Mouse (Mus musculus) frontal cortex, adult (tissue): ENCODE measurements around the gene Fkbp5.

Experiments
- ATAC-seq: cut with Nextera tagmentation; 2 replicates; pipeline ENCODE4 v1.9.2; 2017; ENCODE audit warnings: mild to moderate bottlenecking, moderate library complexity, mixed read lengths; ENCODE audit not compliant: low TSS enrichment

Fkbp5 gene

GRCm38 (mm10) chr17:28504182-28504581 lies 13.1 kb downstream of the Fkbp5 start:
- no peak for ATAC-seq

GRCm38 (mm10) chr17:28502196-28502821 lies 15.0 kb downstream of the Fkbp5 start:
- ATAC-seq = no peak

- ATAC-seq = no peak
These were observed 16.9 kb downstream of the Fkbp5 start for GRCm38 (mm10) chr17:28500465-28500864.

DNA sequence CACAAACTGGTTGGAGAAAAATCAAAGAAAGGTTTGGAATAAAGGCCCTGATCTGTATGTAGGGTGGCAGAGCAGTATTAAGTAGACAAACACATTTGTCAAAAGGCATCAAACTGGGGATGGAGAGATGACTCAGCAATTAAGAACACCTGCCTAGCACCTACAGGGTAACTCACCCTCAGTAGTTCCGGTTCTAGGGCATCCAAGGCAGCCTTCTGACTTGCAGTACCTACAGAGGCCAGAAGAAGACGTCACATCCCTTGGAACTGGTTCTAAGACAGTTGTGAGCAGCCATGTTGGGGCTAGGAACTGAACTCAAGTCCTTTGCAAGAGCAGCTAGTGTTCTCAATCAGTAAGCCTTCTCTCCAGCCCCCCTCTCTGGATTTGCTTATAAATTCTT lies 18.1 kb downstream of the Fkbp5 start:
- ATAC-seq = no peak

GRCm38 (mm10) chr17:28495832-28496231 lies 21.5 kb downstream of the Fkbp5 start:
- ATAC-seq = no peak

GRCm38 (mm10) chr17:28491035-28491770 lies 26.1 kb downstream of the Fkbp5 start:
- ATAC-seq = no peak

- no peak for ATAC-seq
These were observed 28.9 kb downstream of the Fkbp5 start for GRCm38 (mm10) chr17:28488258-28489013.

DNA sequence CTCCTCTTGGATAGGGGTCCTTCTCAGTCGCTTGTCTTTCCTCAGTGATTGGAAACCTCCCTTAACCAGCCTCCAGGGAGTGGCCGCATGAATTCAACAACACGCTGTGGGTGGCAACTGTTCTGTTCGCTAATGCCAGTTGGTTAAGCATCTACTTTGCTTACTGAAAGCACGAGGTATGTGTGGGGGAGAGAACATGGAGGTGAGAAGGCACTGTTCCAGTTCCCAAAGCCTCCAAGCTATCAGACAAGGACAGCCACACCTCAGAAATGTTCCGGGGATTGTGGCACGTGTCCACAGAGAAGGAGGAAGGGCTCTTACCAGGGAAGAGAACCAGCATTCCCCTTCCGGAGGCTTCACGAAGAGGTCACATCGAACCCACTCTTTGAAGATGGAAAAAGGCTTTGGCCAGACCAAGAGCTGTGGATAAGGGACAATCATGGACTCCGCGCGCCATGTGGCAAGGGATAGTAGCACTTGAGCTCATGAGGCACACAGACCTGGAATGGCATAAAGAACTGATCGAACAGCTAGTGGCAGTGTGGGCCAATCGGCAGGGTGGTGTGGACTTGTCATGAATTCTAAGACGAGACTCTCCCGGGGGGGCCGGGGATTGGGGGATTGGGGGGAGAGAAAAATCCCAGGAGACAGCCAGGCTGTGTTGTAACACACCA lies 29.6 kb downstream of the Fkbp5 start:
- ATAC-seq = no peak

DNA sequence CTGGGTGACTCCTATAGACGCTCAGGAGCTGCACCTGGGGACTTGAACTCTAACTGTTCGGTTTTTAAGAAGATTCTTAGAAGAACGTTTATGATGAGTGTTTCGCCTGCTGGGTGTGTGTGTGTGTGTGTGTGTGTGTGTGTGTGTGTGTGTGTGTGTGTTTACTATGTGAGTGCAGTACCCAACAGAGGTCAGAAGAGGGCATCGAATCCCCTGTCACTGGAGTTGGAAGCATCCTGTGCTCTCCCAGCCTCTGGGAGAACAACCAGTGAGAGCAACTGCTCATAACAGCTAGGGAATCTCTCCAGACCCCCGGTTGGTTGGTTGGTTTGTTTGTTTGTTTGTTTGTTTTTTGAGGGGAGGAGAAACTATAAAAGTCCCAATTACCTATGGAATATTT lies 30.6 kb downstream of the Fkbp5 start:
- ATAC-seq = no peak

- ATAC-seq = peak; percentile 95
These were observed 31.3 kb downstream of the Fkbp5 start for GRCm38 (mm10) chr17:28485977-28486400.

- peak; percentile 47 for ATAC-seq
These were observed 31.8 kb downstream of the Fkbp5 start for GRCm38 (mm10) chr17:28485446-28485948.

GRCm38 (mm10) chr17:28484704-28485445 lies 32.5 kb downstream of the Fkbp5 start:
- ATAC-seq = no peak

GRCm38 (mm10) chr17:28477421-28477820 lies 39.9 kb downstream of the Fkbp5 start:
- ATAC-seq = no peak

DNA sequence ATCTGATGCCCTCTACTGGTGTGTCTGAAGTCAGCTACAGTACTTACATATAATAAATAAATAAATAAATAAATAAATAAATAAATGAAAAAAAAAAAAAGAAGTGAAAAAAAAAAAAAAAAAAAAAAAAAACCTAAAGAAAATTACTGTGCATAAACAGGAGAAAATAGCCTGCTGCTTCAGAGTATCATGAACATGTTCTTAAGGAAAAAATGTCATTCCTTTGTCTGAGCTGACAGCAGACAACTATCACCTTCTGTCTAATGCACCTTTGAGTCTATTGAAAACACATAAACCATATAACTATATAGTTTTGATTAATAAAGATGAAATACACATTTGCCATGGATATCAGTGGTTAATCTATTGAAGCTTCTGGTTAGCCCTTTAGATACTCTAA lies 40.9 kb downstream of the Fkbp5 start:
- no peak for ATAC-seq

GRCm38 (mm10) chr17:28475593-28476325 lies 41.6 kb downstream of the Fkbp5 start:
- no peak for ATAC-seq

DNA sequence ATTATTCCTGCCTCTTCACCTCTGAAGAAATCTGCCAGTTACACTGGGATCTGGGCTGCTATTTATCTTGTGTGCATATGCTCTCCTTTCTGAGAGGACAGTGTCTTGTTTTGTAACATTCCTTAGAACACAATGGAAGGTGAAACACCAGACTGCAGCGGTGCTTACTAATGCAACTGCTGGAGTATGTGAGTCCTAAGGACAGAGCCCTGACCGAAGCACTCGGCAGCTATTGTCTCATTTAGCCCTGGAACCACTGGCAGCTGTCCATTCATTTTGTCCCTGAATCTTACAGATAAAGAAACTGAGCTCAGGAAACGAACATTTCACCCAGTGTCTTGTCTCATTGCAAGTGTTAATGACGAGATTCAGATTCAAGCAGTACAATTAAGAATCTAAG lies 44.6 kb downstream of the Fkbp5 start:
- ATAC-seq = no peak

- no peak for ATAC-seq
These were observed 46.5 kb downstream of the Fkbp5 start for GRCm38 (mm10) chr17:28470876-28471275.

- 0 out of 2 replicates have a peak, but pooled peaks have one; percentile 27 for ATAC-seq
These were observed 49.6 kb downstream of the Fkbp5 start for GRCm38 (mm10) chr17:28467749-28468148.

GRCm38 (mm10) chr17:28465968-28466367 lies 51.4 kb downstream of the Fkbp5 start:
- no peak for ATAC-seq

DNA sequence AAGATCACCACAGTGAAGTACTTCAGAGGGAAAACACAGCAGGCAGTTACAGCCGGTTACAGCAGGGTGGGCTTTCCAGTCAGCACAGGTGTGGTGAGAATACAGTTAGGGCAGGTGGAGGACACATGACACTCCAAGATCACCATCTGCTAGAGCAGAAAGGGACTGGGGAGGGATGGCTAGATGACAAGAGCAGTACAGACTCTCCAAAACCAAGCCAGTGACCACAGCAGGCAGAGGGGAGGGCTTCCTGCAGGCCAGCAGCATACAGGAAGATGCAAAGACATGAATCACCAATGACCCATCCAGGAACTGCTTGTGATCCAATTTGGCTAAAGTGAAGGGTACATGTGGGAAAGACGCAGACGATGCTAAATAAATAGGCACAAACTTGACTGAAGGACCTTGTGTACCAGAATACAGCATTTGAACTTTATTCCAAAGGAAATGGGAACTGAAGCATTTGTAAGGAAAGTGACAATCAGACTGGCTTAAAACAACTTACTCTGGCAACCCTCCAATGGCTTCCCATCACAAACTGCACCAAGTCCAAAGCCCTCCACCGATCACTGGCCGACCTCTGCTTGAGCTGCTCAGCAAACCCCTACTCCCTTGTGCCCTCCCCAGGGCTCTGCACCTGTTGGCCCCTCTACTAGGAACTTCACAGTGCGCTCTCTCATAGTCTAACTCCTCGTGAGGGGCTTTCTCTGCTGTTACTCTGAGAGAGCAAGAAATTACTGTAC lies 53.5 kb downstream of the Fkbp5 start:
- no peak for ATAC-seq
